Mouse (Mus musculus) hindbrain, embryonic 16.5 days (tissue): Measurements from ENCODE around the gene Ibtk. TPM values are rescaled to one million over a fixed set of nuclear protein-coding genes. Genes with fewer than 3 reads are reported as not detected.
"Not testable (repeated sequence)": the region's sequence is repeated elsewhere in the genome, so short reads cannot be mapped to it uniquely, and the experiment has no call there.

Experiments
- ATAC-seq: fragments of 200-750 bp; cut with Nextera tagmentation; 2 replicates; pipeline ENCODE4 v1.8.0; 2017; ENCODE audit warnings: moderate TSS enrichment, moderate library complexity
- H3K27ac ChIP-seq: fragments of 300-500 bp; sonication (generic); 2 replicates; pipeline ENCODE4 v1.5.1; 2014; ENCODE audit warnings: low read depth, mild to moderate bottlenecking, control low read depth, low read length, moderate library complexity
- H3K27me3 ChIP-seq: fragments of 300-500 bp; sonication (generic); replicated peaks from 2 replicates; pipeline ENCODE4 v1.6.1; 2014; ENCODE audit warnings: low read length; ENCODE audit not compliant: control insufficient read depth, insufficient read depth
- H3K36me3 ChIP-seq: fragments of 300-500 bp; sonication (generic); 2 replicates; pipeline ENCODE4 v1.6.1; 2014; ENCODE audit warnings: mild to moderate bottlenecking, low read length, moderate library complexity, mixed read lengths; ENCODE audit not compliant: control insufficient read depth, insufficient read depth
- H3K4me1 ChIP-seq: fragments of 300-500 bp; sonication (generic); 2 replicates; pipeline ENCODE4 v1.6.1; 2014; ENCODE audit warnings: low read depth, low read length; ENCODE audit not compliant: control insufficient read depth, insufficient read depth
- H3K4me2 ChIP-seq: fragments of 300-500 bp; sonication (generic); 2 replicates; pipeline ENCODE4 v1.6.1; 2014; ENCODE audit warnings: mild to moderate bottlenecking, low read length, control low read depth, moderate library complexity
- H3K4me3 ChIP-seq: fragments of 300-500 bp; sonication (generic); 2 replicates; pipeline ENCODE4 v1.5.1; 2014; ENCODE audit warnings: mild to moderate bottlenecking, low read length, control low read depth, moderate library complexity
- H3K9ac ChIP-seq: fragments of 300-500 bp; sonication (generic); 2 replicates; pipeline ENCODE4 v1.6.1; 2014; ENCODE audit warnings: low read depth, mild to moderate bottlenecking, control low read depth, low read length, moderate library complexity
- H3K9me3 ChIP-seq: fragments of 300-500 bp; sonication (generic); 2 replicates; pipeline ENCODE4 v1.6.1; 2014; ENCODE audit warnings: mild to moderate bottlenecking, low read length, moderate library complexity; ENCODE audit not compliant: control insufficient read depth
- WGBS: fragments of 180-500 bp; shearing (Covaris S2); extraction: QIAGEN DNeasy Blood & Tissue Kit; methylation state at CpG from one replicate; pipeline ENCODE4 v1.1.7; 2014; 5-methylcytosine and 5-hydroxymethylcytosine counted together
- polyA plus RNA-seq: library from polyadenylated mRNA; unstranded; fragments of >200 nt; fragmentation: Nextera tagmentation; extraction: Ambion mirVana; gene quantifications from 2 replicates; pipeline ENCODE4 v1.2.1, GENCODE M21; 2015

Ibtk gene
- polyA plus RNA-seq, result 21.0 and 24.3 TPM in 2 replicates

DNA sequence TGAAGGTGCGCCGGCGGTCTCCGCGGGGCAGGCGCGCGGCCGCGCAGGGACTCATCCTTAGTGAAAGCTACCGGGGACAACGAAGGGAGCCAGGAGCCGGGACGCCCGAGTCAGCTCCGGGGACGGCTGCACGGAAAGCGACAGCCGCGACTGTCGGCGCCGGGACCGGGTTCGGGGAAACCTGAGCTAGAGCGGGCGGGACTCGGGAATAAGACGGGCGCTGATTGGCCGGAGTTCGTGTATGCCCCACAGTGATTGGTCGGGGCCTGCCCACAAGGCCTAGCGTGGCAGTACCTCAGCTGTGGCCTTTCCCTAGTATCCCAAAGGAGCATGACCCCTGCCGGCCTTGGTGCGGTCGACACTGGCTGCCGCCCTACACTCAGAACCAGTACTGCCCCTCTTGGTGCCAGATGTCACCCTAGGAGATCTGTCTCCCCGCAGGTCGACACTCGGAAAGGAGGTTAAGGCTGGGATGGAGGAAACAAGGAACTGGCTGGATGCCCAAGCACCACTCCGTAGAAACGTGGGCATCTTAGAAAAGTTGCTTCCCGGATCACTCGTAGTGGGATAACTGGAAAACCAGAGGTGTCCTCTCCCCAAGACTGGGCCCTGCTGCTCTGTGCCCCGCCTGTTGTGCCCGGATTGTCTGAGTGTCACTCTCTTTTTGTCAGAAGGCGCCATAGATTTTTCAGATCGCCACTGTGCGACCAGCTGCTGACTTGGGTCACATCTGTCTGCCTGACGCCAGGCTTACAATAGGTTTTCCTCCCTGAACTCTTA is at the start of gene Ibtk:
TSS of gene Ibtk (minus strand) at position 193 of the 780 bp plus-strand sequence.
- Histone ChIP-seq H3K4me2 (peak within 1 kb of the TSS; percentile 92), H3K36me3 (no peaks in the 10 kb centered on the region), H3K9ac (peak within 1 kb of the TSS; percentile 92), H3K4me1 (peaks cover 12% of the 10 kb centered on the region), H3K9me3 (no peaks in the 10 kb centered on the region), H3K27ac (peak within 1 kb of the TSS; percentile 97), H3K4me3 (peak within 1 kb of the TSS; percentile 93), H3K27me3 (no peaks in the 10 kb centered on the region)
- WGBS, result under 1% methylated on average over 46 of the region's 52 CpGs
- peak; percentile 99 for ATAC-seq

GRCm38 (mm10) chr9:85791521-85791920 is 42.4 kb upstream of the Ibtk start:
- not testable (repeated sequence) for H3K9ac ChIP-seq, H3K4me1 ChIP-seq, H3K4me2 ChIP-seq, H3K36me3 ChIP-seq, H3K4me3 ChIP-seq, H3K27ac ChIP-seq, ATAC-seq, H3K27me3 ChIP-seq, H3K9me3 ChIP-seq
- 94% methylated on average over 18 of the region's 18 CpGs for WGBS

DNA sequence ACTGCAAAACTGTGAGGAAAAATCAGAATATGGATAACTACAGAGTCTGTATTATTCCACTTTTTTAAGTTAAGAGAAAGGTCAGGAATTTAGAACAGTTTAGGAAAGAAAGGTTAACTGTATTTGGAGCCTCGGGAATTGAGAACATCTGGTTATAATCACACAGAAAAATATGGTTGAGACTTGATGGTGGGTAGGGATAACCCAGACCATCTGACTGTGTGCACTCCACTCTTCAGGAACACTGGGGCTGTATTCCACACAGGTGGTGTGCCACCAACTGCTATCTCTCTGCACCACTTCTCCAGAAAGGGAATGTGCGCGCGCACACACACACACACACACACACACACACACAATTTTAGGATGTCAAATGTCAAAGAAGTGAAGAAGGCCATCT is 31.1 kb upstream of the Ibtk start:
- no peaks in the 10 kb centered on the region for H3K9me3 ChIP-seq
- H3K4me1 ChIP-seq, result no peaks in the 10 kb centered on the region
- whole genome bisulfite sequencing, result 77% methylated on average over 4 of the region's 4 CpGs
- no peak overlapping the region for H3K4me2 ChIP-seq
- no peak for ATAC-seq
- H3K4me3 ChIP-seq, result no peak overlapping the region
- H3K27ac ChIP-seq, result no peak overlapping the region
- no peaks in the 10 kb centered on the region for H3K27me3 ChIP-seq
- no peak overlapping the region for H3K9ac ChIP-seq
- no peaks in the 10 kb centered on the region for H3K36me3 ChIP-seq

- ATAC-seq, result no peak; the same call in 1 of the 2 replicates
- no peaks in the 10 kb centered on the region for H3K9me3 ChIP-seq
- H3K4me1 ChIP-seq, result no peaks in the 10 kb centered on the region
- no peaks in the 10 kb centered on the region for H3K27me3 ChIP-seq
- H3K36me3 ChIP-seq, result no peaks in the 10 kb centered on the region
- WGBS, result 25% methylated on average over 4 of the region's 4 CpGs
- H3K9ac ChIP-seq, result no peak overlapping the region
- H3K4me3 ChIP-seq, result no peak overlapping the region
- no peak overlapping the region for H3K27ac ChIP-seq
- no peak overlapping the region for H3K4me2 ChIP-seq
Observed at GRCm38 (mm10) chr9:85779458-85779857, 30.3 kb upstream of the Ibtk start.

DNA sequence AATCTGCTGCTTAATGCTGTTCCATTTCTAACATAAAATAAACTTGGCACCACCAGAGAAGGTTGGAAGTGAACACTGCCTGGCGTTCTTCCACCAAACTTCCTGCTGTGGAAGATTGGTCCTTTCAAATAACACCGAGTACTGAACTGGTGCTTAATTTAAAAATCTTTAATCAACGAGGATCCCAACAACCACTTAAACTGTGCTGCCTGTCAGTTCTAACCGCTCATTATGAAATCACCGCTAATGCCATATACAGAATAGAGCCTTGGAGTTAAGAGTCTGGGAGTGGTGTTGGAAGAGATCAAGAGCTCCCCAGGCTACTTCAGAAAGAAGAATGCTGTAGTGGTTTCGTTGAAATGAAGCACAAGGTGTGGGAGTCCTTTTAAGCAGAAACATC is 28.4 kb upstream of the Ibtk start:
- no peak overlapping the region for H3K9ac ChIP-seq
- no peak overlapping the region for H3K27ac ChIP-seq
- H3K4me1 ChIP-seq, result no peaks in the 10 kb centered on the region
- no peaks in the 10 kb centered on the region for H3K36me3 ChIP-seq
- ATAC-seq, result no peak
- no peak overlapping the region for H3K4me3 ChIP-seq
- H3K4me2 ChIP-seq, result no peak overlapping the region
- WGBS, result 46% methylated on average over 6 of the region's 6 CpGs
- no peaks in the 10 kb centered on the region for H3K27me3 ChIP-seq
- no peaks in the 10 kb centered on the region for H3K9me3 ChIP-seq

DNA sequence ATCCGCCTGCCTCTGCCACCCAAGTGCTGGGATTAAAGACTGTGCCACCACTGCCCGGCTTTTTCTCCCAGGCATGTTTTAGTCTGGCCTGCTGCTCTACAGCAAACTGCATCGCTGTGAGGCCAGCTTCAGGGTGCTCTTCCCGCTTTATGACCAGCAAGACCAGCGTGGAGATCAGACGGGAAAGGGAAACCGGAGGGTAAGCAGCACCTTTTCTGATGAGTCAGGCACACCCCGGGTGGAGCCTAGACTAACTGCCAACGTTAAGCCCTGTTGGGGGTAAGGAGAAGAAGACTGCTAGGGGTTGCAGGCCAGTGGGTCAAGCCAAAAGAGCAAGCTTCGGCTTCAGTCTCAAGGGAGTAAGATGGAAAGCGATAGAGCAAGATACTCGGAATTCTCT is 23.1 kb upstream of the Ibtk start:
- no peak overlapping the region for H3K9ac ChIP-seq
- no peak overlapping the region for H3K4me2 ChIP-seq
- H3K4me1 ChIP-seq, result no peaks in the 10 kb centered on the region
- 74% methylated on average over 12 of the region's 12 CpGs for WGBS
- no peaks in the 10 kb centered on the region for H3K9me3 ChIP-seq
- ATAC-seq, result no peak
- H3K4me3 ChIP-seq, result no peak overlapping the region
- no peaks in the 10 kb centered on the region for H3K27me3 ChIP-seq
- no peak overlapping the region for H3K27ac ChIP-seq
- no peaks in the 10 kb centered on the region for H3K36me3 ChIP-seq

DNA sequence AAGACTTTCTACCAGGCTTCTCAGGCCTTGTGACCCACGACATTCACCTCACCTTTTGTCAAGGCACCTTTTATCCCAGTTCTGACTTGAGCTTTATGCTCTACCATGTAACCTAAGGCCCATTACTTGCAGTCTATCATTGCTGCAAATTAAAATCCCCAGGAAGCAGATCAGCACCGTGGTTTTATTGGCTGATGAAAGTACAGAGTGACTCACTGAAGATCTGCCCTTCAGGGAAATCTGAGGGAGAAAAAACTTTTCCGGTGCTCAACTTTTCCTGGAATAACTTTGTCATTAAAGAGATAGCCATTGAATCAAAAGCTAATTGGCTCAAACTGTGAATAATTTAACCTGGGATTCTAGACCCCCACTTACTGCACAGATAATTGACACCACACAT is 22.3 kb upstream of the Ibtk start:
- Histone ChIP-seq H3K9ac (no peak overlapping the region), H3K36me3 (no peaks in the 10 kb centered on the region), H3K4me3 (no peak overlapping the region), H3K4me1 (no peaks in the 10 kb centered on the region), H3K9me3 (no peaks in the 10 kb centered on the region), H3K4me2 (no peak overlapping the region), H3K27me3 (no peaks in the 10 kb centered on the region), H3K27ac (no peak overlapping the region)
- WGBS, result 73% methylated on average over 3 of the region's 3 CpGs
- no peak for ATAC-seq

- H3K9me3 ChIP-seq, result no peaks in the 10 kb centered on the region
- H3K36me3 ChIP-seq, result no peaks in the 10 kb centered on the region
- no peak overlapping the region for H3K27ac ChIP-seq
- no peak for ATAC-seq
- no peak overlapping the region for H3K9ac ChIP-seq
- no peak overlapping the region for H3K4me2 ChIP-seq
- H3K4me3 ChIP-seq, result no peak overlapping the region
- no peaks in the 10 kb centered on the region for H3K4me1 ChIP-seq
- WGBS, result 94% methylated on average over 4 of the region's 4 CpGs
- no peaks in the 10 kb centered on the region for H3K27me3 ChIP-seq
Observed at GRCm38 (mm10) chr9:85770369-85770768, 21.2 kb upstream of the Ibtk start.

DNA sequence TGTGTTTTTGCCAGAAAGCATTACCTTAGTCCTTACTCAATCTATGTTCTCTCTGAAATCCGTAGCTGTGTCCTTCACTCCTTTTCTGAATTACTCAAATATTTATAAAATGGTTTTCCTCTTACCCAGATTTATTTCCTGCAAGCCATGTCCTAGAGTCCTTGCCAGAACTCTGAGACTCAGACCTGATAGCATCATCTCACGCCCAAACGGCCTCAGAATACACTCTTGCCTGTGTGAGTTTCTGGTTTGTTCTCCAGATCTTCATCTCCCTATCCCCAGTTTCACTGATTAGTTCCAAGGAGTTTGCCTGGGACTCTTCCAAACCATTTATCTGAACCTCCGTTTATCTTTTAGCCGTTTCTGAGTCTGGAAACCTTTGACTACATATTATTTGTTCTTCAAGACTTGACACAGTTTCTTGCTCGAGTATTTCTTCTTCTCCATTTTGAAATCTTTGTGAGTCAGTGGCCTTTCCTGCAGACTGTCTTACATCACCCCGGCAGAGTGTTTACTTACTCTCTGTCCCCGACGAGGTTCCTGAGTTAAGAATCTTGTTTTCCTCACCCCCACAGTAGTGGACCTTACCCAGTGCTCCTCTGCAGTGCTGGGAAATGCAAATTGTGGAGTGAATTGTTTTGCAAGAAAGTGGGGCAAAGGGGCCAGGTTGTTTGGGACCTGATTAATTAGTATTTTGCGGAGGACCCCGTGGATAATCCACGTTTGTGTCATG is 20.1 kb upstream of the Ibtk start:
- no peaks in the 10 kb centered on the region for H3K36me3 ChIP-seq
- no peaks in the 10 kb centered on the region for H3K4me1 ChIP-seq
- no peak overlapping the region for H3K4me2 ChIP-seq
- H3K27me3 ChIP-seq, result no peaks in the 10 kb centered on the region
- 75% methylated on average over 12 of the region's 12 CpGs for WGBS
- no peak for ATAC-seq
- H3K9ac ChIP-seq, result no peak overlapping the region
- no peak overlapping the region for H3K27ac ChIP-seq
- H3K4me3 ChIP-seq, result no peak overlapping the region
- no peaks in the 10 kb centered on the region for H3K9me3 ChIP-seq
